Mouse (Mus musculus) testis, adult 2 months (tissue): ENCODE data around the gene Poc1b. TPM values are rescaled to one million over a fixed set of nuclear protein-coding genes. Genes with fewer than 3 reads are reported as not detected.

Experiments used
- H3K27ac ChIP-seq: fragments of 200-500 bp; 2 replicates; pipeline ENCODE4 v1.5.1; 2012; ENCODE audit warnings: low read depth, low read length; ENCODE audit not compliant: control insufficient read depth, insufficient read depth
- H3K27me3 ChIP-seq: fragments of 200-500 bp; 2 replicates; pipeline ENCODE4 v1.6.1; 2012; ENCODE audit warnings: mild to moderate bottlenecking, low read length, moderate library complexity; ENCODE audit not compliant: control insufficient read depth, insufficient read depth
- H3K36me3 ChIP-seq: fragments of 200-500 bp; 2 replicates; pipeline ENCODE4 v1.6.1; 2012; ENCODE audit warnings: mild to moderate bottlenecking, low read length; ENCODE audit not compliant: control insufficient read depth, insufficient read depth
- H3K4me1 ChIP-seq: fragments of 200-500 bp; 2 replicates; pipeline ENCODE4 v1.6.1; 2012; ENCODE audit warnings: low read length; ENCODE audit not compliant: control insufficient read depth, insufficient read depth
- H3K4me3 ChIP-seq: fragments of 200-500 bp; 2 replicates; pipeline ENCODE4 v1.5.1; 2012; ENCODE audit warnings: low read depth, mild to moderate bottlenecking, low read length, moderate library complexity, mixed read lengths; ENCODE audit not compliant: control insufficient read depth
- CTCF ChIP-seq: fragments of 200-500 bp; IDR thresholded peaks from 2 replicates; pipeline ENCODE4 v1.5.1; 2012; ENCODE audit warnings: low read depth, mild to moderate bottlenecking, inconsistent platforms, low read length, moderate library complexity; ENCODE audit not compliant: control insufficient read depth, insufficient read depth, insufficient replicate concordance
- POLR2A ChIP-seq: fragments of 200-500 bp; IDR thresholded peaks from 2 replicates; pipeline ENCODE4 v1.6.1; 2012; ENCODE audit warnings: low read depth, mild to moderate bottlenecking, inconsistent platforms, low read length, moderate library complexity; ENCODE audit not compliant: control insufficient read depth
- polyA plus RNA-seq: library from polyadenylated mRNA; depleted of rRNA; stranded (reverse); fragments of >200 nt; gene quantifications from 2 replicates; pipeline ENCODE4 v1.2.3, GENCODE M21; 2012

Gene Poc1b
- polyA plus RNA-seq, 1 experiment: 73.4 TPM

- no peak for TF ChIP-seq POLR2A
- TF ChIP-seq CTCF: no peak
These were observed 75.3 kb downstream of the Poc1b start for GRCm38 (mm10) chr10:99182107-99182506.

GRCm38 (mm10) chr10:99188175-99188574, 81.3 kb downstream of the Poc1b start:
- Histone ChIP-seq H3K27ac (no peak overlapping the region), H3K4me1 (no peaks in the 10 kb centered on the region), H3K36me3 (no peaks in the 10 kb centered on the region), H3K4me3 (no peak overlapping the region), H3K27me3 (no peaks in the 10 kb centered on the region)
- TF ChIP-seq POLR2A (no peak), CTCF (no peak)

More at GRCm38 (mm10) chr10:99182107-99182506, 75.3 kb downstream of the Poc1b start:
- Histone ChIP-seq H3K4me3 (no peak overlapping the region), H3K4me1 (no peaks in the 10 kb centered on the region), H3K27me3 (no peaks in the 10 kb centered on the region), H3K36me3 (no peaks in the 10 kb centered on the region), H3K27ac (no peak overlapping the region)

- H3K36me3 ChIP-seq: no peaks in the 10 kb centered on the region
- H3K4me1 ChIP-seq: no peaks in the 10 kb centered on the region
- H3K27me3 ChIP-seq: no peaks in the 10 kb centered on the region
- no peak overlapping the region for H3K27ac ChIP-seq
- H3K4me3 ChIP-seq: no peak overlapping the region
- TF ChIP-seq CTCF (no peak), POLR2A (no peak)
These were observed 82.1 kb downstream of the Poc1b start for GRCm38 (mm10) chr10:99188656-99189603.

- no peaks in the 10 kb centered on the region for H3K27me3 ChIP-seq
- TF ChIP-seq POLR2A (no peak), CTCF (peak; percentile 33; the same call in 1 of the 2 replicates)
- no peaks in the 10 kb centered on the region for H3K4me1 ChIP-seq
- no peak overlapping the region for H3K27ac ChIP-seq
- no peak overlapping the region for H3K4me3 ChIP-seq
- H3K36me3 ChIP-seq: no peaks in the 10 kb centered on the region
These were observed 84.0 kb downstream of the Poc1b start for GRCm38 (mm10) chr10:99190798-99191197.

GRCm38 (mm10) chr10:99194451-99195055, 87.7 kb downstream of the Poc1b start:
- no peaks in the 10 kb centered on the region for H3K4me1 ChIP-seq
- H3K36me3 ChIP-seq: no peaks in the 10 kb centered on the region
- H3K4me3 ChIP-seq: no peak overlapping the region
- TF ChIP-seq POLR2A: no peak
- TF ChIP-seq CTCF: no peak
- H3K27ac ChIP-seq: no peak overlapping the region
- H3K27me3 ChIP-seq: no peaks in the 10 kb centered on the region

GRCm38 (mm10) chr10:99196556-99196955, 89.7 kb downstream of the Poc1b start:
- no peak overlapping the region for H3K4me3 ChIP-seq
- H3K27ac ChIP-seq: no peak overlapping the region
- H3K4me1 ChIP-seq: no peaks in the 10 kb centered on the region
- H3K27me3 ChIP-seq: no peaks in the 10 kb centered on the region
- TF ChIP-seq CTCF (no peak), POLR2A (no peak)
- no peaks in the 10 kb centered on the region for H3K36me3 ChIP-seq

GRCm38 (mm10) chr10:99197125-99197524, 90.3 kb downstream of the Poc1b start:
- H3K27ac ChIP-seq: no peak overlapping the region
- no peaks in the 10 kb centered on the region for H3K4me1 ChIP-seq
- no peaks in the 10 kb centered on the region for H3K36me3 ChIP-seq
- TF ChIP-seq POLR2A (no peak), CTCF (no peak)
- no peak overlapping the region for H3K4me3 ChIP-seq
- no peaks in the 10 kb centered on the region for H3K27me3 ChIP-seq
